Mouse (Mus musculus) left cerebral cortex, adult 8-10 months (tissue): ENCODE measurements at regions not wholly inside any gene's neighbourhood (a gene's known extent, or its start where the extent isn't known, plus 50 kb on each side); places are given as distances from the start of the nearest gene placed in this dataset.

Experiments
- DNase-seq, 2 experiments: peaks; one replicate each; pipeline ENCODE4 v3.0.0; 2022; ENCODE audit warnings: low spot score in 2 of 2

DNA sequence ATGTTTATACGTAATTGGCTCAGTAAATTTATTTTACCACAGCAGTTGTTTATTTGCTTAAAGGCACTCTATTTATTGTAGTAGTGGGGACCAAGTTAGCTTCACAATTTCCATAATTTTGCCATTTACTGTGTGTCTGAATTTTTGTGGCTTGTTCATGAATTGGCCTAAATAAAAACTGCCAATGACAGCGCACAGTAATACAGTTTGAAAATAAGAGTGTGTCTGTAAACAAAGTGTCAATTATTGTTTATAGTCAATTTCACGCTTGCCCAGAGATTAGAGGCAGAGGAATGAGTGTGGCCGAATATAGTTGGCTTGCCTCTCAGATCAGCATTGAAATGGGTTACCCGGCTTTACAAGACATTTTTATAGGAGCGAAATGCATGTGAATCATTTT, 73.0 kb upstream of the Nrsn1 start:
- no peak for DNase-seq

DNA sequence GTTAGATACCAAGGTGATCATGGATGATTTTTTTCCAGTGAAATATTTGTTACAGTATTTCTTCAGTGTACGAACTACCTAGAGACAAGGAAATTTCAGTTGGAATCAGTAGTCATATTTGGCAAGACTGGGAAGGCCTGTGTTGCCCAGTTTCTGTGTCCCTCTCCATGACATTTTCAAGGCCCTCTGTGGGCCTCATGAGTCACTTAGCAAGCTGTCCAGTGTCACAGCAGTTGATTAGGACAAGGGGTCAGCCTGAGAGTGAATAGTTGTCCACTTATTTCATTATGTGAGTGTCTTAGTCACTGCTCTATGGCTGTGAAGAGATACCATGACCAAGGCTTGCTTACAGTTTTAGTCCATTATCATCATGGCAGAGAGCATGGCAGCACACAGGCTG, 71.5 kb upstream of the Nrsn1 start:
- no peak for DNase-seq

DNA sequence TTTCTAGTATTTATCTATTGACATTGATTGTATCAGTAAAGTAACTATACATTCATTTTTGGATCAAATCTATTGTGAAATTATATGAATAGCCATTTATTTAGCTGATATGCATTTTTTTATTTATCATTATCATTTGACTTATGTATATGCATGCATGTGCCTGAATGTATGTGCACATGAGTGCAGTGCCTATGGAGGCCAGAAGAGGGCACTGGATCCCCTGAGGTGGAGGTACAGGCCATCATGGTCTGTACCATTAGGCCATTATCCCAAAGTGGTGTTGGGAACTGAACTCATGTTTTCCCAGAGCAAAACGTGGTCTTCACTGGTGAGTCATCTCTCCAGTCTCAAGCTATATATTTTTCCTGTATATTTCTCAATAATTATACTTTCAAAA, 63.5 kb upstream of the Nrsn1 start:
- DNase-seq = no peak
